ENCODE assay signal across 19 mouse cellular contexts in the genomic region with DNA sequence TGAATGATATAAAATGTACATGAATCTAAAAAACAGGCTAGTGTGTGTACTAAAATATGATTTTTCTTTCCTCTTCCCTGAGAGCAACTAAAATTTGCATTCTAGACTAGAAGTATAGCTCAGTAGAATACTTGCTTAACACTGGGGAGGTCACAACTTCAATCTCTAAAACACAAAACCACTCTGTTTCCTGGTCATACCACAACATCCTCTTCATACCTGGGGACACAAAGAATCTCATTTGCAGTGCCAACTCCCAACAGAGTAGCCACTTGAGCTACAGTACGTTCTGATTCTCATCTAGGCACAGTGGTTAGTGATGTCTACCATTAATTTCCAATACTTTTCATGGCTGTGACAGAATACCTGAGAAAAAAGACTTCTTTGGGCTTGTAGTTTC. TPM values are rescaled to one million over a fixed set of nuclear protein-coding genes. Genes with fewer than 3 reads are reported as not detected.
"Had no signal": no experiment of that assay in that cellular context is flagged by ENCODE, and none has a peak within 500 bp of the region (broad histone marks: within the 10 kb centered on the region; RNA-seq: fewer than 3 reads in every experiment).

No protein-coding gene starts in this region.

- H3K27ac ChIP-seq: kidney, embryonic 15.5 days; limb, embryonic 15.5 days; liver, embryonic 13.5 days; lung, embryonic 15.5 days; macrophage; midbrain, embryonic 10.5 days; neural tube, embryonic 12.5 days; stomach, postnatal 0 days had no signal

- H3K27me3 ChIP-seq: kidney, embryonic 15.5 days; limb, embryonic 15.5 days; liver, embryonic 13.5 days; lung, embryonic 15.5 days; neural tube, embryonic 12.5 days had no signal

- H3K9me3 ChIP-seq: kidney, embryonic 15.5 days; limb, embryonic 15.5 days; liver, embryonic 13.5 days; lung, embryonic 15.5 days; midbrain, embryonic 10.5 days; neural tube, embryonic 12.5 days had no signal

- H3K4me1 ChIP-seq: kidney, embryonic 15.5 days; limb, embryonic 15.5 days had no signal

- H3K4me3 ChIP-seq: kidney, embryonic 15.5 days; limb, embryonic 15.5 days; liver, embryonic 13.5 days; lung, embryonic 15.5 days; midbrain, embryonic 10.5 days; myocyte; neural tube, embryonic 12.5 days had no signal

- DNase-seq: kidney, adult 2 months; kidney, postnatal 14 days; layer of hippocampus, adult 9-11 months; layer of hippocampus, postnatal 36 days; liver, embryonic 13.5 days; liver, postnatal 0 days; lung, postnatal 14 days; midbrain, embryonic 14.5 days; right cerebral cortex, postnatal 4 days; spleen, adult 18-20 months; thymus, postnatal 25 days had no signal

- ATAC-seq: liver, postnatal 0 days had no signal

RNA-seq across cellular contexts. Expression of a gene that starts 26.1 kb away (rescaled TPM):
- polyA plus RNA-seq: macrophage had no signal
